Mouse (Mus musculus) kidney, adult 2 months (tissue): Measurements from ENCODE around the gene Prss27.

ENCODE experiments used
- CTCF ChIP-seq: fragments of 200-500 bp; conservative IDR thresholded peaks from 2 replicates; pipeline ENCODE4 v1.5.1; 2011; ENCODE audit warnings: low read depth, mild to moderate bottlenecking, control low read depth, low read length, moderate library complexity, mixed read lengths; ENCODE audit not compliant: insufficient read depth, insufficient read length
- POLR2A ChIP-seq: fragments of 200-500 bp; IDR thresholded peaks from one replicate; pipeline ENCODE4 v1.6.1; 2011; ENCODE audit warnings: low read depth, low read length, control low read depth

GRCm38 (mm10) chr17:23992789-23993553 is 45.0 kb upstream of the Prss27 start:
- TF ChIP-seq POLR2A (no peak), CTCF (no peak)
